Mouse (Mus musculus): ENCODE results near the gene Mustn1. TPM values are rescaled to one million over a fixed set of nuclear protein-coding genes. Genes with fewer than 3 reads are reported as not detected.

The Mustn1 gene
- total RNA-seq, 2 experiments from 2014 or later: 1.1 to 1.4 TPM

DNA sequence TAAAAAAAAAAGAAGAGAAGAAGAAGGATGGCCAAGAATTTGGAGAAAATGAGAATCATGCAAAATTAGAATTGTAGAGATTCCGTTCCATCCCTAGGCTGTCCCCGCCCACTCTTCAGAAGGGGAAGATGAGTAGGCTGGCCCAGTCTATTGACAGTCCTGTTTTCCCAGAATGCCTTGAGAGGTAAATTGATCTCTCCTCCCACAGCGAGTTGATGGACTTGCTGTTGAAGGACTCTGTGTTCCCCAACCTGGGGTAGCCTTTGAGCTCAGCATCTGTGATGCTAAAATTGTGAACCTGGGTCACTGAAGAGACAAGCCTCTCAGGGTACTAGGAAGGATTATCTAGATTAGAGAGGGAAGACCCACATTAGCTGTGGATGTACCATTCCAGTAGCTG lies 46.5 kb downstream of the Mustn1 start:
- no peak for DNase-seq
- intact Hi-C loops (cut with DNase I): no loop called here

DNA sequence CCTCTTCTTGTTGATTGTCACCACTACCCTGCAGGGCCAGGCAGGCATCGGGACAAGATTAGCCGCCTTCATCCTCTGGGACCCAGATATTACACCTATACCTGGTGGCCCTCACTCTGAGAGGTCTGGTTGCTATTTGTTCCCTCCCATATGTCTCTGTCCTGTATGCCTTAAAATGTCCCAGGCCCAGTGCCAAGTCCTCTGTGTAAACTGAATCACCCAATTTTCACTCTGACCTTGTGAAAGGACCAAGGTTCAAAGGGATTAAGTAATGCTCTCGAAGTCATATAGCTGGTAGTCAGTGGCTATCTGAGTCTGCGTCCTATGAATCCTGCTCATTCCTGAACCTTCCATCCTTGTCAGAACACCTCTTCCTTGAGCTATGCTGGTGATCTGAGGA lies 51.4 kb downstream of the Mustn1 start:
- intact Hi-C loops (cut with DNase I): no loop called here

More for the DNA sequence above, 51.4 kb downstream of the Mustn1 start:
- no peak for DNase-seq

Other genes with a start within 250 kb of the Mustn1 start
- 10 to 100 TPM in 1 of 2 experiments, 1 to 10 TPM in 1; 8.3 to 11.9 TPM for gene Rft1, start 224.8 kb upstream of the Mustn1 start, total RNA-seq (2021)
- 10 to 100 TPM; 28.3 to 32.4 TPM for gene Sfmbt1, start 164.4 kb upstream of the Mustn1 start, total RNA-seq (2021)
- 10 to 100 TPM; 28.1 to 28.8 TPM for gene Tmem110, start 53.6 kb upstream of the Mustn1 start, total RNA-seq (2021)
- not detected for gene Itih4, start 7.3 kb downstream of the Mustn1 start, total RNA-seq (2021)
- 1 to 10 TPM; 2.4 to 3.7 TPM for gene Itih3, start 44.6 kb downstream of the Mustn1 start, total RNA-seq (2021)
- gene Itih1, start 64.1 kb downstream of the Mustn1 start, total RNA-seq (2021): not detected
- gene Nek4, start 72.2 kb downstream of the Mustn1 start, total RNA-seq (2021): 10 to 100 TPM; 15.7 to 16.5 TPM
- gene Glt8d1, start 122.2 kb downstream of the Mustn1 start, total RNA-seq (2021): 10 to 100 TPM; 43.8 to 46.2 TPM
- 100 to 1,000 TPM; 158 to 166 TPM for gene Spcs1, start 122.5 kb downstream of the Mustn1 start, total RNA-seq (2021)
- gene Pbrm1, start 139.9 kb downstream of the Mustn1 start, total RNA-seq (2021): 100 to 1,000 TPM; 107 to 110 TPM
- 10 to 100 TPM; 68.3 to 79.3 TPM for gene Gnl3, start 140.0 kb downstream of the Mustn1 start, total RNA-seq (2021)
- 10 to 100 TPM; 24.8 to 25.7 TPM for gene Smim4, start 249.8 kb downstream of the Mustn1 start, total RNA-seq (2021)